Mouse (Mus musculus): ENCODE measurements at regions not wholly inside any gene's neighbourhood (a gene's known extent, or its start where the extent isn't known, plus 50 kb on each side); places are given as distances from the start of the nearest gene placed in this dataset.
A peak's percentile ranks its signal among the peaks of the same experiment; 100 is the strongest.

DNA sequence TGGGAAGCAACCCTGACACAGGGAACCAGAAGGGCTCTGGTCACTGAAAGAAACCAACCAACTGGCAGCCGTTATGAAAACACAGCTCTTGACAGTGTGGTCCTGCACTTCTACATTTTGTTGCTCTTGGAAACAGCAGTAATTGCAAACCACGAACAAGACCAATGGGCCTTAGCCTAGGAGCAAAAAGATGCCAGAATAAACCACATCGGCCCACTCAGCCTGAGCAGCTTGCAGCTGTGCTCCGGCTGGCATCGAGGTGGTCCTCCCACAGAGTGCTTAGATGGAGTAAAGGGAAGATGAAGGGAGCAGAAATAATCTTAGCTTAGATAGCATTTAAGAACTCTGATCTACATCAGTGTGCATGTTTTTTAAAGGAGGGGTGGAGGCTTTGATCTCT lies 138.0 kb downstream of the Usp46 start:
- DNase-seq (ENCODE audit: low spot score in 2 of 2), result peak; percentile 49 to 65

DNA sequence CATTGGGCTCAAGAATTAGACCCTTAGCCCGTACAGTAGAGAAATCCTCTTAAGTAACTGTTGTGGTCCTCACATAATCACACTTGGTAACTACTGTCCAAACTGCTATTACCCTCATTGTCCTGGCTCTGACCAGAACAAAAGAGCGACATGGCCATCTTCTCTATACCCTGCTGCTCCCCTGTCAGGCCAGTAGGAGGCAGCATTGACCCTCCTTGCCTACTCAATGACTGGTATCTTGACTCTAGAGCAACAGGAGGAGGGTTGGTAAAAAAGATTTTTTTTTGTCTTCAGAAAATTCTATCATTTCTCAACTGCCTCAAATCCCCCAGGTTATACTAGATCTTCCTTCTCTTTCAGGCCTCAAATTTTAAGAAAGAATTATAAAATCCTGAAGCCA lies 130.4 kb downstream of the Usp46 start:
- DNase-seq (ENCODE audit: low spot score in 2 of 2), result peak in 1 of 2 experiments; percentile 22

DNA sequence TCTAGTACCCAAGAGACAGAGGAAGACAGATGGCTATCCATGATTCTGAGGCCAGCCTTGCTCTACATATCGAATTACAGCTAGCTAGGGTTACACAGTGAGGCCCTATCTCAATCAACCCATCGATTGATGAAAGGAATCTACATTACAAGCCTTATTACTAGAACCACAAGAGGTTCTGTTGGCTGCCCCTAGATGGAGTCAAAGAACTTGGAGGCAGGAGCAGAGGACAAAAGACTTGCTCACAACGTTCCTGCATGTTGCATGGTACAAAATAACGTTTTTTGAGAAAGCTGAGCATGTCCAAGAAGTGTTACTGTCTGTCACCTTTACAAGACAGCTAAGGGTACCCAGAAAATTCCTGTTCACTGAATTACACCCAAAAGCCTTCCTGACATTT lies 129.8 kb downstream of the Usp46 start:
- no peak for DNase-seq (ENCODE audit: low spot score in 2 of 2)

GRCm38 (mm10) chr5:73942950-73943349 lies 125.3 kb downstream of the Usp46 start:
- no peak for DNase-seq (ENCODE audit: low spot score in 2 of 2)

GRCm38 (mm10) chr5:73945671-73946070 lies 122.6 kb downstream of the Usp46 start:
- DNase-seq (ENCODE audit: low spot score in 2 of 2), result no peak

- DNase-seq (ENCODE audit: low spot score in 2 of 2), result no peak
Measured at GRCm38 (mm10) chr5:73946164-73946563, 122.1 kb downstream of the Usp46 start.

DNA sequence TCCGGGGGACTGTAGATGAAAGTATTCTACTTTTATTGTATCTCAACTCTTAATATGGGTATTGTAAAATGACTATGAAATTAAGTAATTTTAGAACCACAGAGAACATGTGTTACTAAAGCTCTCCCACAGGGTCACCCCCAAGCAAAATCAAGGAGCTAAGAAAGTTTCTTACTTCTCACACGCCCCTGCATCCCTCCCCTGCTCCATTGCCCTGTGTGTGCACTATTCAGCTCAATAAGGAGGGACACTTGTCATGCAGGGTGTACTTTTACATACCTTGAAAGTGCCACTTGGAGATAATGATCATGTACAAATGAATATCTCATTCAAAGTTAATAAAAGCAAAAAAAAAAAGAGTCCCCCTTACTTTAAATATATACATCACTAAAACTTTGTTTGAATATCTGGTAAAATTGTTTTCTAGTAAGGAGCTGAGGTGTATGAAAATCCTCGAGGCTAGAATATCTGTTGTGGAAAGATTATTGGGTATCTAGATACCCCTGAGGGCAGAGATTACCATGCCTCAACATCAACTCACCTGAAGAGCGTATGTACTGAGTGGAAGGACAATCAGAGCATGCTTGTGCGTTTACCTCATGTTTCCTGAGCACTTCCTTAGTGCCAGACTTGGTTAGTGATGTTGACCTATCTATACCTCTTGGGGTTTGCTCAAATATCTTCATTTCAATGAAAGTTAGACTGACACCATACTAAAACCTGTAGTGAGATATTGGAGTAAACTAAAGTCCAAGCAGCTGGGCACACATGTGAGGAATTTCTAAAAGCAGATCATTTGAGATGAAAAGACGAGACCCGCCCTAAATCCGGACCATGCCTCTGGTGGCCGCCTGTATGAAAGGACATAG lies 120.0 kb downstream of the Usp46 start:
- DNase-seq (ENCODE audit: low spot score in 2 of 2), result no peak
